Mouse (Mus musculus) neural tube, embryonic 15.5 days (tissue): ENCODE measurements around the gene Gm13057. TPM values are rescaled to one million over a fixed set of nuclear protein-coding genes. Genes with fewer than 3 reads are reported as not detected.
"Not testable (repeated sequence)": the region's sequence is repeated elsewhere in the genome, so short reads cannot be mapped to it uniquely, and the experiment has no call there.

Experiments
- ATAC-seq: fragments of 200-750 bp; cut with Nextera tagmentation; 2 replicates; pipeline ENCODE4 v1.8.0; 2017; ENCODE audit warnings: mild to moderate bottlenecking, moderate TSS enrichment, moderate library complexity; ENCODE audit not compliant: low FRiP score
- H3K27ac ChIP-seq: fragments of 300-500 bp; sonication (generic); replicated peaks from 2 replicates; pipeline ENCODE4 v1.5.1; 2015; ENCODE audit warnings: mild to moderate bottlenecking, inconsistent platforms
- H3K27me3 ChIP-seq: fragments of 300-500 bp; sonication (generic); replicated peaks from 2 replicates; pipeline ENCODE4 v1.6.1; 2015; ENCODE audit warnings: inconsistent platforms
- H3K36me3 ChIP-seq: fragments of 300-500 bp; sonication (generic); 2 replicates; pipeline ENCODE4 v1.6.1; 2015; ENCODE audit warnings: inconsistent platforms
- H3K4me1 ChIP-seq: fragments of 300-500 bp; sonication (generic); 2 replicates; pipeline ENCODE4 v1.6.1; 2015; ENCODE audit warnings: inconsistent platforms
- H3K4me2 ChIP-seq: fragments of 300-500 bp; sonication (generic); 2 replicates; pipeline ENCODE4 v1.6.1; 2015; ENCODE audit warnings: inconsistent platforms, mild to moderate bottlenecking, moderate library complexity
- H3K4me3 ChIP-seq: fragments of 300-500 bp; sonication (generic); replicated peaks from 2 replicates; pipeline ENCODE4 v1.5.1; 2015; ENCODE audit warnings: mild to moderate bottlenecking, inconsistent platforms
- H3K9ac ChIP-seq: fragments of 300-500 bp; sonication (generic); replicated peaks from 2 replicates; pipeline ENCODE4 v1.6.1; 2015; ENCODE audit warnings: mild to moderate bottlenecking, inconsistent platforms
- H3K9me3 ChIP-seq: fragments of 300-500 bp; sonication (generic); replicated peaks from 2 replicates; pipeline ENCODE4 v1.6.1; 2016; ENCODE audit warnings: inconsistent platforms
- WGBS: fragments of 180-500 bp; shearing (Covaris S2); methylation state at CpG from one replicate; pipeline ENCODE4 v1.1.7; 2015; ENCODE audit warnings: mixed read lengths; 5-methylcytosine and 5-hydroxymethylcytosine counted together
- polyA plus RNA-seq: library from polyadenylated mRNA; unstranded; fragments of >200 nt; fragmentation: Nextera tagmentation; extraction: Ambion mirVana; gene quantifications from 2 replicates; pipeline ENCODE4 v1.2.1, GENCODE M21; 2015

The Gm13057 gene
- polyA plus RNA-seq, result not detected in 2 replicates

- WGBS, result no CpG with 5 or more reads among the region's 3 CpGs
- H3K4me3 ChIP-seq, H3K4me1 ChIP-seq, H3K4me2 ChIP-seq, H3K36me3 ChIP-seq, H3K27ac ChIP-seq, H3K9ac ChIP-seq, H3K9me3 ChIP-seq, ATAC-seq, H3K27me3 ChIP-seq: not testable (repeated sequence)
These were observed at the start of gene Gm13057, which contains the start of gene BC080695 for GRCm38 (mm10) chr4:143551400-143551799. TSS of gene Gm13057 (plus strand) at chr4:143551709. TSS of gene BC080695 (plus strand) at chr4:143551700.

GRCm38 (mm10) chr4:143511043-143511442 is 40.5 kb upstream of the Gm13057 start, which contains the start of gene Gm13043:
TSS of gene Gm13043 (plus strand) at chr4:143511343.
- H3K36me3 ChIP-seq, result no peaks in the 10 kb centered on the region
- H3K4me2 ChIP-seq, result no peak within 1 kb of the TSS
- H3K4me3 ChIP-seq, result no peak within 1 kb of the TSS
- 83% methylated on average over 3 of the region's 3 CpGs for WGBS
- no peaks in the 10 kb centered on the region for H3K9me3 ChIP-seq
- H3K27me3 ChIP-seq, result no peaks in the 10 kb centered on the region
- H3K27ac ChIP-seq, result no peak within 1 kb of the TSS
- no peak within 1 kb of the TSS for H3K9ac ChIP-seq
- no peaks in the 10 kb centered on the region for H3K4me1 ChIP-seq
- ATAC-seq, result no peak

GRCm38 (mm10) chr4:143535654-143536053 is 15.9 kb upstream of the Gm13057 start, which contains the start of gene Gm13040:
TSS of gene Gm13040 (plus strand) at chr4:143535954.
- not testable (repeated sequence) for H3K4me2 ChIP-seq, H3K27ac ChIP-seq, H3K36me3 ChIP-seq, H3K9me3 ChIP-seq, ATAC-seq, H3K27me3 ChIP-seq, H3K4me3 ChIP-seq, H3K4me1 ChIP-seq, H3K9ac ChIP-seq
- WGBS, result no CpG with 5 or more reads among the region's 3 CpGs

Other genes starting within 250 kb of the Gm13057 start
- gene Lrrc38, start 202.0 kb upstream of the Gm13057 start, polyA plus RNA-seq, result 0.59 and 0.70 TPM in 2 replicates
- not detected in 2 replicates for gene Pramel1, start 157.3 kb upstream of the Gm13057 start, polyA plus RNA-seq
- gene Pramef8, start 139.3 kb upstream of the Gm13057 start, polyA plus RNA-seq, result 17.7 and 20.7 TPM in 2 replicates
- gene Oog4, start 101.4 kb upstream of the Gm13057 start, polyA plus RNA-seq, result not detected in 2 replicates
- gene Gm13043, start 40.4 kb upstream of the Gm13057 start, polyA plus RNA-seq, result not detected in 2 replicates
- not detected in 2 replicates for gene Gm13040, start 15.8 kb upstream of the Gm13057 start, polyA plus RNA-seq
- not detected in 2 replicates for gene BC080695, start within 50 bp of the Gm13057 start, polyA plus RNA-seq
- gene Gm13083, start 63.3 kb downstream of the Gm13057 start, polyA plus RNA-seq, result not detected in 2 replicates
- not detected in 2 replicates for gene Gm13088, start 105.5 kb downstream of the Gm13057 start, polyA plus RNA-seq
- not detected in 2 replicates for gene Gm13089, start 151.0 kb downstream of the Gm13057 start, polyA plus RNA-seq
- gene Gm13078, start 167.7 kb downstream of the Gm13057 start, polyA plus RNA-seq, result not detected in 2 replicates
- not detected in 2 replicates for gene Gm13023, start 237.6 kb downstream of the Gm13057 start, polyA plus RNA-seq